Mouse (Mus musculus) heart, postnatal 0 days (tissue): ENCODE data around the gene Hadh.

Experiments used
- CTCF ChIP-seq: IDR thresholded peaks from 2 replicates; pipeline ENCODE4 v1.5.1; 2016; ENCODE audit warnings: antibody characterized with exemption, control low read depth, low read depth
- EP300 ChIP-seq: IDR thresholded peaks from 2 replicates; pipeline ENCODE4 v1.6.1; 2016; ENCODE audit warnings: antibody characterized with exemption, low read depth

- no peak for TF ChIP-seq CTCF
- TF ChIP-seq EP300: no peak
Observed at GRCm38 (mm10) chr3:131218636-131219390, 53.1 kb downstream of the Hadh start.
